Mouse (Mus musculus) lung, postnatal 4 days (tissue): ENCODE results near the gene Msantd3.

ENCODE experiments used
- DNase-seq, 2 experiments: peaks; one replicate each; pipeline ENCODE4 v3.0.0; 2021

Gene Msantd3

DNA sequence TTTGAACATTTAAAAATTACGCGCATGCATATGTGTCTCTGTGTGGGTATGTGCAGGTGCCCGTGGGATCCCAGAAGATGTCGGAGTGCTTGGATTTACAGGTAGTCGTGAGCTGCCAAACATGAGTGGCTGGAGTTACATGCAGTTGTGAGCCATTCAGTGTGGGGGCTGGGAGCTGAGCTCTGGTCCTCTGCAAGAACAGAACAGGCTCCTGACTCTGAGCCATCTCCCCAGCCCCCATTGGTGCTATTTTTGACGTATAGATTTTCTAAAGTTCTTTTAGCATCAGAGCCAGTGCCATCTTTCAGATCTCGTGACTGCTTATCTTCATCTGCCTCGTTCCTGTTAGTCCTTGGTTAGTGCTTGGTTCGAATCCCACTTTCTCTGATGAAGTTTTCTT lies 69.8 kb downstream of the Msantd3 start:
- no peak for DNase-seq

GRCm38 (mm10) chr4:48610251-48610650 lies 70.5 kb downstream of the Msantd3 start:
- DNase-seq: no peak
